Mouse (Mus musculus): ENCODE results near the gene Gtf2h2. TPM values are rescaled to one million over a fixed set of nuclear protein-coding genes. Genes with fewer than 3 reads are reported as not detected.
A peak's percentile ranks its signal among the peaks of the same experiment; 100 is the strongest.
"Not testable (repeated sequence)": the region's sequence is repeated elsewhere in the genome, so short reads cannot be mapped to it uniquely, and the experiment has no call there.

Gene Gtf2h2
- 10 to 100 TPM; 28.5 to 32.7 TPM for total RNA-seq (2021)

DNA sequence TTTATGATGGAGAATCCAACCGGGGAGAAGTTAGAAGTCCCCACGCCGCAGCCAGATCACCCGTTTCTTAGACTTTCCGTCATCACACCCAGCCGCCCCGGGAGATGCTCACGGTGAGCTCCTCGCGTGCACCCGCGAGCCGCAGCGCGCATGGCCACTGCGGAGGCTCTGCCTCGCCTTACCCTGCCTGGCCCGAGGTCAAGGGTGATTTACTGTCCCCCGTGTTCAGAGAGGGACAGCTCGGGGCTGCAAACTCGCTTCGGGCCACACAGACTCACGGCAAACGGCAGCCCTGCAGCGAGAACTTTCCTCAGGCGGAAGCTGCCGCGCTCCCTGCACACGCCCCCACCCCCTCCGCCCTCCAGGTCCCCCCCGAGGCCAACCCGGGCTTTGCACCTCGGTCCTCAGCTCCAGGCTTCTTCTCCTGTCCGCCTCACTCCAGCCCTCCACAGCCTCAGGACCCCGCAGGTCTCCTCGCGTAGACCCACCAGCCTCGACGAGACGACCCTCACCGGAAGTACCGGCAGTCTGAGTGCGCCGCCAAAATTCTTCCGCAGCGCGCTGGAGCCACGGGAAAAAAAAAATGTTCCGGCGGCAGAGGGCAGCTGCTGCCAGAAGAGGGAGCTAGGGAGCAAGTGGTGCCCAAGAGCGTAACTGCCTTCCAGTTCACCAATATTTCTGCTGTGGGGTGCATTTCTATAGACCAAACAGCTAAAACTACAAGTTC, at the start of gene Gtf2h2:
Gtf2h2 (minus strand) TSS at position 519 of the 727 bp plus-strand sequence.
- peak; percentile 93 for DNase-seq

DNA sequence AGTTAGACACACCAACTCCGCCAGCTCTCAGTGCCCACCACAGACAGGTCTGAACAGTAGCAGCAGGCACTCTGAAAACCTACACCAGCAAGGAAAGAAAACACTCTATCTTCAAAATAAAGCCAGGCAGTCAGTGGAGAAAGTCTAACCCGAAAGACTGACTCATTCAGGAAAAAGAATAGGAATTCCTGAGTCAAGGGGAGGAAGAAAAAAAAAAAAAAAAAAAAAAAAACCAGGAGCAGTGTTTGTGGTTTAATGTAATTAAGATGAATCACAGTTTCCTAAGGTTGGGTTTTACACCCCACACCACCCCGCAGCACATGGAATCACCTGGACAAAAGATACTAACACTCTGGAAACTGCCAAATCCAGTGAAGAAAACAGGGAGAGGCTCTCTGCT, 43.8 kb upstream of the Gtf2h2 start:
- no peak for DNase-seq

DNA sequence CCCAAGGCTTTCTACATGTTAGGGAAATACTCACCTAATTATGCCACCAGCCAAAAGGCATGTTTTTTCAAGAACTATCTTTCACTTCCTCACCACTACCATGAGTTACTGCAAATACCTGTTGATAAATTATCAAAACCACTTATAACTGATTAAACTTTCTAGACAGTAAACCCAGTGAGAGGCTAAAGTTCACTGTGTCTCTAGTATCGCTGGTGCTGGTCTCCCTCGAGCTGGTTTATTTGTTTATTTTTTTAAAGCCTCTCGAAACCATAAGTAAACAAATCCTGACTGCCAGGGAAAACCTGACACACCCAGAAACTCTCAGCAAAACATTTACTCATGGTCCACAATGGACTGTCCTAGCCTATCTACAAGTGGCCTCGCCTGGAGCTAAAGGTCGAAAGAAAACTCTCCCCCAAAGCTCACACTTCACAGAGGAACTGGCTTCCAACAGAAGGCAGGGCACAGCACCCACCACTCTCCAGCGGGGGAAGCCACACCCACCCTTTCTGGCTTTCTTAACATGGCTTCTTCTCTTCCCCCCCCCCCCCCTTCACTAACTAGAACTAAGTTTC, 40.5 kb upstream of the Gtf2h2 start:
- DNase-seq = no peak

DNA sequence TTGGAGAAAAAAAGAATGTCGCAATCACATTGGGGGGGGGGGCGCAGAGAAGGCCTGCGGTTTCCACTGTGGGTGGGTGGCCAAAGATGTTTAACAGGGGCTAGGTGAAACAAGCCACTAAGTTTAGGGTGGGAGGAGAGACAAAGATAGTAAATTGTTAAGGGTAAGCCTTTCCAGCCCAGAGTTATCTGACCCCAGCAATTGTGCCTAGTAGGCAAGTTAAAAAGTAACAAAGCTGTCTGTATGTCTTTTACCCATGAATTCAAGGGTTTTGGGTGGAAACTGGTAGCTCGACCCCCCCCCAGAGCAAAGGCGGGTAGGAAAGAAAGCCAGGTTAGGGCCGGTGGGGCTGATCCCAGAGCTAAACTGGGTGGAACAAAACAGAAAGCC, 34.3 kb upstream of the Gtf2h2 start:
- DNase-seq = no peak

DNA sequence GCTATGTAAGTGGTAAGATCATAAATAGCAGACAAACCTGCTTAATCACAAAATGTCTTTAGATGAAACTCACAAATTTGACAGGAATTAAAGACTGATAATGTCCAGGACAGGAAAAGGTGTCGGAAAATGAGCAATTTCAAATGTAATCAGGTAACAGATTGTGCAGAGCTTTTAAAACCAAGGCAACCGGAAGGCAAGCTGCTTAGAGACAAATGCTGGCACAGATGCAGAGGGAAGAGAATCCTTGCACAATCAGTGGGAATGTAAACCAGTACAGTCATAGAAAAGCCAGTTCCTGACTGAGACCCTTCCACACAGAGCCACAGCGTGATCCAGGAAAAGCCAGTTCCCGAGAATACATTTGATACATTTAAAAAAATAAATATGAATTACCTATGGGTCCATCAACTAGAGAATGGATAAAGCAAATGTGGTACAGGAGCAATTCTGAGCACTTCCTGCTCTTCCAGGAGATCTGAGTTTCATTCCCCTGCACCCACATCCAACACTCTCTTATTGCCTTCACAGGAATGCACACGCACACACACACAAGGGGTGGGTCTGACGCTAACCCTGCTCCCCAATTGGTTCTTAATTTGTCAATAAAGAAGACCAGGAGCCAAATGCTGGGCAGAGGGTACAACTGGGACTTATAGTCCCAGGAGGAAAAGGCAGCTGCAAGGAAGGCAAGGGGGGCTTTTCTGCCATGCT, 33.7 kb upstream of the Gtf2h2 start:
- no peak for DNase-seq

DNA sequence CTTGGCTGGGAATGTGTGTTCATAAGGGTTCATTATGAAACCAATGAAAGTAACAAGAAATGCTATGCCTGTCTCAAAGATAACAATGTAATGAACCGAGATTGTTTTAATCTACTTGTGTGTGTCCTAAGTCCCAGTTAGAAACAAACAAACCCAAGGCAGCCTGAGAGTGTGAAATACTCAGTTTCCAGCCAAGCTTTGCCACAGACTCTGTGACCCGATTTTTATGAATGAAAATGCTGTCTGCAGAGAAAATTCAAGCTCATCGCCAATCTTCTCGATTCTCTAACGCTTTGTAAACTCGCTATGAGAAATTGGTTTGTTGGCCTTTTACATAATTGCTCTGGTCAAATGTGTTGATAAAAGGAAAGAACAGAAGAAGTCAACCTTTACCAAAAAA, 32.5 kb upstream of the Gtf2h2 start:
- DNase-seq = no peak

DNA sequence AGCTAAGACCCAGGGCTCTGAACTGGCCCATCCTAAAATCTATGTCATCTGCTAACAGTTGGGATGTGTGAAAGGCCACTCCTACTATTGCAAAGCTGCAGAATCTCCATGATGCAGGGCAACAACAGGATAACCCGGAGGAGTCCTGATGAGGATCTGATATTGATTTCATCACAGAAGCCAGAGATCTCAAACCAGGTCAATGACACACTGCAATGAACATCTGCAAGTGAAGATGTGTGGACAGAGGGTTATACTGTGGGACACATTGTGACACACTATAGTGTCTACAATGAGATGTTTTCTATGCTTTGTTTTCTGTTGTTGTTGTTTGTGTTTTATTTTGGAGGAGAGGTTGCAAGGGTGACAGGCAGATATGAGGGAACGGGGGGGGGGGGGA, 31.3 kb upstream of the Gtf2h2 start:
- DNase-seq = no peak

DNA sequence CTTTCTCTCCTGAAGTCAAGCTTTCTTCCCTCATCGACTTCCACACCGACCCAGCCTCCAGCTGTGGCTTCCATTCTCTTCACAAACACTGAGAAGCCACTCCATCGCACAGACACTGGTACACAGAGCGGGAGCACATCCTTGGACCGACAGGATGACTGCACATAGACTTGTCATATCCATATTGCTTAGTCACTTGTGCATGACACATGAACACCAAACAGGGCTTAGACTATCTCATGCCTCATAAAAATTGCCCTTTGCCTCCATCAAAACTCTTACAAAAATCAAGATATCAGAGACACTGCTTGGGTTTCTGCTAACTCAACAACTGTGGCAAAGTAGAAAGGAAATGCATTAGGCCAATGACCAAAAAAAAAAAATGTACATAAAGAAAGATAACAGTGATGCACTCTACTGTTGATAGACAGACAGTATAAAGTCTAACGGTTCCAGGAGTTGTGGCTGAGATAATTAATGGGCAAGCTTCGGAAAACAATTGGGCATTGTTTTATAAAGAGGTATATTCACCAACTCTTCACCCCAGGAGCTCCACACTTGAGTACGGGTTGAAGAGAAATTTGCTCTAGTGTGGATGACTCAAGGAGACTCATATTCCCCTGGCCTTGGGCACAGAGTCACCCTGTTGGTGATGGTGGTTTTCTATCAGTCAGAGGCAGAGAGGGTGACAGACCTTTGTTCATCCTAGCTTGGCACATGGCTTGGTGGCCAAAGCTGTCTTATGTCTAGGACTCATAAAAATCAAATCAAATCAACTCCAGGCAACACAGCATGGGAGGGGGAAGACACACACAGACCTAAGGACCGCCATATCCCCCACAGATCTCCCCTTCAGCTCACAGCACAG, 29.6 kb upstream of the Gtf2h2 start:
- no peak for DNase-seq

DNA sequence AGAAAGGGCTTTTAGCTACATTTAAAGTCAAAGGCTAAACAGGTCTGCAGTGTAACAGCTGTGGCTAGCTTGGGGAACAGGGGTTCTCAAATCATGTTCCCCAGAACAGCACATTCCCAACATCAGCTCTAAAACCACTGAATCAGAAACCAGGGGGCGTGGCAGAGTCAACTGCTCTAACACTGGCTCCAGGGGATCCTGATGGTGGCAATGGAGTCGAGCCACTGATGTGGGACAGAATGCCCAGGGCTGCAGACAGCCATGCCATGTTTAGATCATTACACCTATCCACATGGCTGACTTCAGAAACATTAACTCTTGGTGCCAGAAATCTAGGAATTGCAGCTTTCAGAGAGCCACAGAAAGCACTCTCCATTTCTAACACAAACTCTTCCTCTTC, 26.8 kb upstream of the Gtf2h2 start:
- no peak for DNase-seq

DNA sequence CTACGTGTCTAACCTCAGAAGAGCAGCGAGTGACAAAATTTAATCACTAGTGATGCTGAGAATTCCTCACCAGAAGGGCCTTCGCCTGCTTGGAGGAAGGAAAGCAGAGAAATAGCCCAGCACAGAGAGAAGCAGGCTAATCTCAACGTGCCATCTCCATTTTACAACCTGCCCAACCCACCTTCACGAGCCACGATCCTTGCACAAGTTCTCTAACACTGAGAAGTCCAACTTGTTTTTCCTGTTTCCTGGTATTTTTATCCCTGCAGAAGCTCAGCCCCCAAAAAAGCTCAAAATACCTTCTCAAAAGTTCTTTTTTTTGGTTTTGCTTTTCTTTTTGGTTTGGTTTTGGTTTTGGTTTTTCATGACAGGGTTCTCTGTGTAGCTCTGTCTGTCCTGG, 25.8 kb upstream of the Gtf2h2 start:
- no peak for DNase-seq

DNA sequence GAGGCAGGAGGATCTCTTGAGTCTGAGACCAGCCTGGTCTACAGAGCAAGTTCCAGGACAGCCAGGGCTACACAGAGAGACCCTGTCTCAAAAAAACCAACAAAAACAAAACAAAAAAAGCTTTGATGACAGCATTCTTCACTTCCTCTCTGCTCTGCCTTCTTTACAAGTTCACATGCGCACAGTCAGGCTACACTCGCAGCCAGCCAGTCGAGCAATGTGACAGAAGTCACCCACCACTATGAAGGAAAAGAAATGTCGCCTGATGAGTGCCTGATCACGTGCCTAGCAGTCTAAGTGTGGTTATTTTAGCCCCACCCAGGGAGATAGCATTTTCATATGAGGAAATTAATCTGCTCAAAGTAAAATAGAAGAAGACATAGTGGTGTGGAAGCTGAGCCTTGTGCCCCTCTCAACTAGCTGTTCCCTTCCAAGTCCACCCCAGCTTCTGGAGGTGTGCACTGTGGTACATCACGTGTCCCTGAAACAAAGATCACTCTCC, 25.3 kb upstream of the Gtf2h2 start:
- no peak for DNase-seq

DNA sequence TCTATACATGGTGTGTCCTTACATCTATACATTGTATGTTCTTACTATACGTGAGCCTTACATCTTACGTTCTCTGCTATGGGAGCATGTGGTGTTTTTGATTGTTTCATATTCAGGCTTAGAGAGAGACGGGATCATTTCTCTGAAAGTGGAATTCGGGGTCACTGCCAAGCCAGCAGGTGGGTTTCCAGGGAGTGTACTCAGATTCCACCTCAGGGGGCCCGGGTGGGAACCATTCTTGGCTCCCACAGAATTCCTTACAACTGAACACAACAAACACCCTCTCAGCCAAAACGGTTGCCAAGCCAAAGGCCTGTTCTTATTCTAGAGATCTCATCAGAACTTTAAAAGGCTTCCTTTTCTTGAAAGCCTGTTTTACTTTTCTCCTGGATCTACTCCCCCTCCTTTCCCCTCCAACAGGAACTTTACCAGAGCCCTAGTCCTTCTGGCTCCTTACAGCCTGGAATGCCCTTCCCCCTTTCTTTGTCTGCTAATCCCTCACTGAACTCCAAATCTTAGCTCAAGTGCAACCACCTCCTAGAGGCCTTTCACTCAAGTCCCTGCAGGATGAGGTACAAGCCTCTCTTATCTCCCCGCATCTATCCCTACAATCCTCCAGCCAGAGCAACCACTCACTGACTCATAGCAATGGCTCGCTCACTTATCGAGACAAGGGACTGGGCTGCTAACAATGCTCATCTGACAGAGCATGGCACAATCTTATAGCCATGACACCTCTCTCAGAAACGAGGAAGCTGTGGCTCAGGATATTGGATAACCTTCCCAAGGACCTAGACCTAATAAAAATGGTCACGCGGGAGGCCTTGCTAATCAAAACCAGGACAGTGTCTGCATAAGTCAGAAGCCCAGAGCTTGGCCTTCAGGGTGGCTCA, 24.1 kb upstream of the Gtf2h2 start:
- no peak for DNase-seq

DNA sequence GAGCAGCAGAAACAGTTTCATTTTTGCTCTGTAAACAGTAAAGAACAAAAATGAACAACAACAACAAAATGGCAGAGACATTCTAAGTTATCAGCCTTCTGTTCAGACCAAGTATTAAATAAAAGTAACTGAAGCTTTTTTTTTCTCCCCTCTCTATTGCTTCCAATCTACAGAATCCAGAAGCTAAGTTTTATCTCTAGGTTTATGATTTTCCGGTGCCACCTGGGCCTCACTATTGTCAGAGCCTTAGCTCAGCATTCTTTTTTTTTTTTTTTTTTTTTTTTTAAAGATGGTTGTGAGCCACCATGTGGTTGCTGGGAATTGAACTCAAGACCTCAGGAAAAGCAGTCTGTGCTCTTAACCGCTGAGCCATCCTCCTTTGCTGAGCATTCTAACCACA, 20.4 kb upstream of the Gtf2h2 start:
- no peak for DNase-seq

DNA sequence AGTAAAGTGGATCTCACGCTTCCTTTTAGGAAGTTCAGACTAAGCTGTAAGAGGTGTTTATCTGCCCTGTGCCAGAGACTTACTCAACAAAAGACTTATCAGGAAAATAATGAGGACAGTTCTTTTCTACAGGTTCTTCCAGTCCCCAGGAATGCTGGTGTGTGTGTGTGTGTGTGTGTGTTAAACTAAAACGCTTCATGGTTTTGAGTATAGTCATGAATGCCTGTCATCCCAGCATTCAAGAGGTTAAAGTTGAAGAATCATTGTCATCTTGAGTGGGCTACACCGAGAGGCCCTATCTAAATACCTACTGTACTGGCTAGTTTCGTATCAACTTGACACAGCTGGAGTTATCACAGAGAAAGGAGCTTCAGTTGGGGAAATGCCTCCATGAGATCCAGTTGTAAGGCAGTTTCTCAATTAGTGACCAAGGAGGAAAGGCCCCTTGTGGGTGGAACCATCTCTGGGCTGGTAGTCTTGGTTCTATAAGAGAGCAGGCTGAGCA, 19.5 kb upstream of the Gtf2h2 start:
- no peak for DNase-seq

DNA sequence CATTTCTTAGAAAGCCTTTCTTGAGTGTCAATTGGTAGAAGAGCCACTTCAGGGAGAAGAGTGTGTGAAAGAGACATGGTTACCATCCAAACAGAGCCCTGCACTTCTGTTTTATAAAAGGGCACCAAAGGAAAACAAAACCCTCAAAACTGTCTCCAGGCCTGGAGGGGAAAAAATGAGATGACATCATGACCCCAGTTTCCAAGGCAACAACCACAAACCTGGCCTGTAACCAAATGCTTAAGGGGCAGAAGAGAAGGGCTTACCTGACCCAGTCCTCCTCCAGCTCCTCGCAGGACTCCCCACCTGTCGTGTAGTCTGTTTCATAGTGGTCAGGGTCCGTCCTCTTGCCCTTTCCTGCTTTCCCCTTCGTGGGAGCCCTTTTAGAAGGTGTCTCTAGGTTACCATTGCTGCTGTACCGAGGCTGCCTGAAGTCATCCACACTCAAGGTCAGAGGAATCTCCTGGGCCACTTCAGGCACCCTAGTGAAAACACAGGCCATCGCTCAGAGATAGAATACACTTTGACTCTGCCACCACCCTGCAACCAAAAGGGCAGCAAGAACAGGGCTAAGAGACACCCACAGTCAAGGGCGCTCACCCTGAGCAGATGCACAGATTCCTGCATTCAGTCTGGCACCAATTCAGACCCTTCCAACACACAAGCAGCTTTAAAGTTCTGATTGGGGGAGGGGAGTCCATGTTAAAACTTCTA, 18.9 kb upstream of the Gtf2h2 start:
- DNase-seq = no peak

DNA sequence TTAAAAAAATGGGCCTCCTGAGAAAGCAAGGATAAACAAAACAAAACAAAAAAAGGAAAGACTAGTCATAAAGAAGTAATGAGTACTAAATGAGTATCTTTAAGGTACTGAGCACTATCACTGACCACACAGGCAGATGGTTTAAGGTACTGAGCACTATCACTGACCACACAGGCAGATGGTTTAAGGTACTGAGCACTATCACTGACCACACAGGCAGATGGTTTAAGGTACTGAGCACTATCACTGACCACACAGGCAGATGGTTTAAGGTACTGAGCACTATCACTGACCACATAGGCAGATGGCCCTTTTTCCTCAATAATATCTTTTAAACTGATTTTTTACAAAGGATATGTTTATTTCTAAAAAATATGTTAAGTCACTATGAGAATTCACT, 7.2 kb upstream of the Gtf2h2 start:
- DNase-seq = not testable (repeated sequence)

DNA sequence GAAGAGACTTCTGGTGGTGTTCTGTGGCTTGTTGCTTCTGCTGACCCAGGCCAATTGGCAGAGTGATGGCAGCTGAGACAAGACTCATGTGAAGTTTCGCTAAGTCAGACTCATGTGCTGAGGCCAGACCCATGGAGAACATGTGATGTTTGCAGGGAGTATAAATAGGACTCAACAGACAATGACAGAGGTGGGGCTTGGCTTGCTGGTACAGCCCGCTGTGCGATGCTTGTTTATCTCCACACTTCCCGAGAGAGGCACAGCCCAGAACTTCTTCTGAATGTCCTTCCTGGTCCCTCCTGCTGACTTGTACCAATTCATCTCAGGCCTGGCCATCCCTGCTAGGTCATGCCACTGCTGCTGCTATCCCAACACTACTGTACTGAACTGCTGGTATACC, 3.0 kb upstream of the Gtf2h2 start:
- DNase-seq = no peak

DNA sequence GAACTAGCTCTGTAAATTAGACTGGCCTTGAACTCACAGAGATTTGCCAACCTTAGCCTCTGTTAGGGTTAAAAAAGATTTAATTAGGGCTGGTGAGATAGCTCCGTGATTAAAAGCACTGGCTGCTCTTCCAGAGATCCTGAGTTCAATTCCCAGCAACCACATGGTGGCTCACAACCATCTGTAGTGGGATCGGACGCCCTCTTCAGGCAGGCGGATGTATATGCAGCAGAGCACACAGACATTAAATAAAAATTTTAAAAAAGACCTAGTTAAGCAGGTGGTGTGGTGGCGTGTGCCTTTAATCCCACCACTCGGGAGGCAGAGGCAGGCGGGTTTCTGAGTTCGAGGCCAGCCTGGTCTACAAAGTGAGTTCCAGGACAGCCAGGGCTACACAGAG, 2.0 kb upstream of the Gtf2h2 start:
- not testable (repeated sequence) for DNase-seq

DNA sequence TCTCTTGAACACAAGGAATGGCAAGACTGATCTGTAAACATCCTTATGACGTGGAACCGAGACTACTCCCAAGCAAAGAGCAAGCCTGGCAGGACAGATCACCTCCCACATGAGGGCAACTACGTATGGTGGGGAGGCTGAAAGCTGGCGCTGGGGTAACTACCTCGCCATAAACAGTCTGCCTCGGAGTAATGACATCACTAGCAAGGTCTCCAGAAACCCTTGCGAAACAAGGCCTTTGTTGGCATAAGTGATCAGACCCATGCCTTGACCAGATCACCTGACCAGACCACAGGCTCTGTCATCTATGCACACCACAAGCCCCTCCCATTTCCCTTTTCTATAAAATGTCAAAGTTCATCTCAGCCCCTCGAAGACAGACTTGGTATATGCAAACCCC, 934 bp upstream of the Gtf2h2 start:
- DNase-seq = no peak

DNA sequence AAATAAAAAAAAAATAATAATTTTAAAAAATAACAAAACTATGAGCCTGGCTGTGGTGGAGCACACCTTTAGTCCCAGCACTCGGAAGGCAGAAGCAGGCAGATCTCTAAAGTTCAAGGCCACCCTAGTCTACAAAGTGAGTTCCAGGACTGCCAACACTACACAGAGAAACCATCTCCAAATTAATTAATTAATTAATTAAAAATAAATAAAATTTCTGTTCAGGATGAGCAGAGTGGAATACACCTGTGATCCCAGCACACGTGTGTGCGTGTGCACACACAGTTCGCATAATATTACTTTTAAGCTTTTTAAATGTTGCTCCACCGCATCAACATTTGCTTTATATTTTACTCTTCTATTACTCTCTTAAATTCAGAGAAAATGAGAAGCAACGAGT, 756 bp downstream of the Gtf2h2 start:
- DNase-seq = no peak

DNA sequence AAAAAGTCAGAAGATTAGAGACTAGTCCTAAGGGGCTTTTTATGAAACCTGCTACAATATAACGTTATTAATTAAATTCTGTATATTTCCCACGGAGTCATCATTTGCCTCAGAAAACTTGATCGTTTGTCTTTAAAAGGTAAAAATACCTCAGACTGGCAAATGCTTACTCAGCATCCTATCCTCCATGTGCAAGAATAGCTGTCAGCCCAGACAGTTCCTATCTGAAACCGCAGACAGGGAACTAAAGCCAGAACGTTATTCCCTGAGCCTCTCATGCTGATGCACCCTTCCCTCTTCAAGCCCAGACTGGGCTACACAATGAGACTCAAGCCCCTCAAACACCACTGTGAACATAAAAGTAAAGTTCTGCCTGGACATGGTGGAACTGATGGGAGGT, 2.0 kb downstream of the Gtf2h2 start:
- DNase-seq = no peak
